Mouse (Mus musculus) stomach, embryonic 15.5 days (tissue): Measurements from ENCODE around the gene Fez2. TPM values are rescaled to one million over a fixed set of nuclear protein-coding genes. Genes with fewer than 3 reads are reported as not detected.

Experiments used
- ATAC-seq: fragments of 200-750 bp; cut with Nextera tagmentation; 2 replicates; pipeline ENCODE4 v1.8.0; 2017; ENCODE audit warnings: low read depth, moderate number of reproducible peaks, moderate TSS enrichment; ENCODE audit not compliant: insufficient read depth, low FRiP score
- H3K27ac ChIP-seq: fragments of 300-500 bp; sonication (generic); 2 replicates; pipeline ENCODE4 v1.5.1; 2015; ENCODE audit warnings: mild to moderate bottlenecking, inconsistent platforms
- H3K27me3 ChIP-seq: fragments of 300-500 bp; sonication (generic); replicated peaks from 2 replicates; pipeline ENCODE4 v1.6.1; 2015; ENCODE audit warnings: inconsistent platforms
- H3K36me3 ChIP-seq: fragments of 300-500 bp; sonication (generic); 2 replicates; pipeline ENCODE4 v1.6.1; 2015; ENCODE audit warnings: inconsistent platforms
- H3K4me1 ChIP-seq: fragments of 300-500 bp; sonication (generic); 2 replicates; pipeline ENCODE4 v1.6.1; 2015; ENCODE audit warnings: inconsistent platforms
- H3K4me2 ChIP-seq: fragments of 300-500 bp; sonication (generic); 2 replicates; pipeline ENCODE4 v1.6.1; 2015; ENCODE audit warnings: mild to moderate bottlenecking, inconsistent platforms
- H3K4me3 ChIP-seq: fragments of 300-500 bp; sonication (generic); replicated peaks from 2 replicates; pipeline ENCODE4 v1.5.1; 2015; ENCODE audit warnings: inconsistent platforms
- H3K9ac ChIP-seq: fragments of 300-500 bp; sonication (generic); 2 replicates; pipeline ENCODE4 v1.6.1; 2015; ENCODE audit warnings: inconsistent platforms
- H3K9me3 ChIP-seq: fragments of 300-500 bp; sonication (generic); 2 replicates; pipeline ENCODE4 v1.6.1; 2016; ENCODE audit warnings: inconsistent platforms
- WGBS: fragments of 180-500 bp; shearing (Covaris S2); methylation state at CpG from one replicate; pipeline ENCODE4 v1.1.7; 2015; 5-methylcytosine and 5-hydroxymethylcytosine counted together
- polyA plus RNA-seq: library from polyadenylated mRNA; unstranded; fragments of >200 nt; fragmentation: Nextera tagmentation; extraction: Ambion mirVana; gene quantifications from 2 replicates; pipeline ENCODE4 v1.2.1, GENCODE M21; 2015

Fez2 gene
- polyA plus RNA-seq, 1 experiment from 2014 or later: 39.6 TPM

DNA sequence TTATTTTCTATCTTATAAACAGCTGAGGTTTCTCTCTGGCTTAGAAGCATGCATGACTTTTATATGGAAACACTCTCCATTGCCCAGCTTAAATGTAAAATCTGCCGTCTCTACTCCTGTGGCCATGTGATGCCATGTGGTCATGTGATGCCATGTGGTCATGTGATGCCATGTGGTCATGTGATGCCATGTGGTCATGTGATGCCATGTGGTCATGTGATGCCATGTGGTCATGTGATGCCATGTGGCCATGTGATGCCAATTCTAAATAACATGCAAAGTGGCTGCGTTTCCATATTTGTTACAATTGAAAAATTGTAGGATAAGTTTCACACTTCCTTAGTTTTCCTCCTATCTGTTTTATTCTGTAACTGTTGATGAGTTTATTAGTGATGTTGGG is 22.8 kb upstream of the Fez2 start:
- ATAC-seq: no peak
- H3K4me1 ChIP-seq: no peaks in the 10 kb centered on the region
- H3K27ac ChIP-seq: no peak overlapping the region
- no peaks in the 10 kb centered on the region for H3K36me3 ChIP-seq
- H3K4me3 ChIP-seq: no peak overlapping the region
- 85% methylated on average over 2 of the region's 2 CpGs for WGBS
- no peaks in the 10 kb centered on the region for H3K9me3 ChIP-seq
- no peak overlapping the region for H3K9ac ChIP-seq
- no peak overlapping the region for H3K4me2 ChIP-seq
- no peaks in the 10 kb centered on the region for H3K27me3 ChIP-seq

DNA sequence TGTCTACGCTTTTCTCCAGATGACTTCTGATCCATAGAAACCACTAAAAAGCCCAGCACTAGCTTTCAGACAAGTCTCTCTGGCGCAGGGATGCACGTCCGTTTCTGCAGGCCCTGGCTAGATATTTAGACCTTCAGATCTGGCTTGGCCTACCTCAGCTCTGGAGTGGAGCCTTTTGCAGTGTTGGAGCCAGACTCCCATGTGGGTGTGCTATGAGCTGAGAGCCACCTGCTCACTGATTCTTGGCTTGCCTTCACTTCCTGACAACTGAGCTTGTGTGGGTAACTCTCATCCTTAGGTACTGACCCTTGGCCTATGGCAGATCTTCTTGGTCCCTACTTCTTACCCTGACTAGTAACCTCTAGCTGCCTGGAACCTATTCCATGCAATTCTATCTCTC is 19.2 kb upstream of the Fez2 start:
- Histone ChIP-seq H3K4me3 (no peak overlapping the region), H3K9me3 (no peaks in the 10 kb centered on the region), H3K27me3 (no peaks in the 10 kb centered on the region), H3K9ac (no peak overlapping the region), H3K27ac (no peak overlapping the region), H3K36me3 (no peaks in the 10 kb centered on the region), H3K4me2 (no peak overlapping the region), H3K4me1 (no peaks in the 10 kb centered on the region)
- 88% methylated on average over 4 of the region's 4 CpGs for WGBS
- ATAC-seq: no peak

GRCm38 (mm10) chr17:78435661-78436060 is 17.7 kb upstream of the Fez2 start:
- Histone ChIP-seq H3K9me3 (no peaks in the 10 kb centered on the region), H3K4me1 (no peaks in the 10 kb centered on the region), H3K9ac (no peak overlapping the region), H3K27ac (no peak overlapping the region), H3K4me2 (no peak overlapping the region), H3K36me3 (no peaks in the 10 kb centered on the region), H3K27me3 (no peaks in the 10 kb centered on the region), H3K4me3 (no peak overlapping the region)
- no peak for ATAC-seq
- WGBS: 77% methylated on average over 6 of the region's 6 CpGs

DNA sequence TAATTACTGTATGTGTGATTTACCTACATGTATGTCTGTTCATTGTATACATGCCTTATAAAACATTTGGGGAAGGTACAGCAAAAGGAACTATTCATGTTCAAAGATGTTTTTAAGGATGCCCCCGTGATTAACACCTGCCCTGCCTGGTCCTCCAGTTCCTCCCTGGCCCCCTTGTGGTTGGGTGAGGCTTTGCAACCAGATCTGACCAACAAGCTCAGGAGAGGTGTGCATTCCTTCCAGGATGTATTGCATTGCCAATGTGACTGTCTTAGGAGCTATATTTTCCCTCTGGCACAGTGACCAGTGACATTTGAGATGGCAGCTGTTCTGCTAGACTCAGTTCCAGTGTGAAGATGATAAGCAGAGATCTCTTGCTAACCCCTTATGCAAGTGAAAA is 16.8 kb upstream of the Fez2 start:
- H3K4me1 ChIP-seq: no peaks in the 10 kb centered on the region
- ATAC-seq: no peak
- no peak overlapping the region for H3K4me2 ChIP-seq
- H3K27ac ChIP-seq: no peak overlapping the region
- H3K9ac ChIP-seq: no peak overlapping the region
- H3K4me3 ChIP-seq: no peak overlapping the region
- H3K27me3 ChIP-seq: no peaks in the 10 kb centered on the region
- no peaks in the 10 kb centered on the region for H3K9me3 ChIP-seq
- H3K36me3 ChIP-seq: no peaks in the 10 kb centered on the region
- WGBS: 24% methylated on average over 1 of the region's 1 CpGs

DNA sequence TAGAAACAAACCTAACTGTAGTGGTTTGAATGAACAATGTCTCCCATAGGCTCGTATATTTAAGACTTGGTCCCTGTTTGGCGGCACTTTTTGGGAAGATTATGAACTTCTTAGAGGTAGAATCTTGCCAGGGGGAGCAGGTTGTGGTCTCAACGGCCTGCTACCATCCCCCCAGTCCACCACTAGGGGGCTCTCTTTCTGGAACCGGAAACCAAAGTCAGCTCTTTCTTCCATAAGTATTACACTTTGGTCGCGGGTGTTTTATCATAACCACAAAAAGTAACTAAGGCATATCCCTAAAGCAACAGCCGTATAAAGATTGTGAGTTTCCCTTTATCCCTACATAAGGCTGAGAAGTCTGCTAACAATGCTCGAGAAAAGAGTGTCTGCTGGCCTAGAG is 12.4 kb upstream of the Fez2 start:
- H3K4me1 ChIP-seq: no peaks in the 10 kb centered on the region
- H3K9ac ChIP-seq: no peak overlapping the region
- no peaks in the 10 kb centered on the region for H3K36me3 ChIP-seq
- H3K27me3 ChIP-seq: no peaks in the 10 kb centered on the region
- H3K4me3 ChIP-seq: no peak overlapping the region
- 67% methylated on average over 8 of the region's 8 CpGs for WGBS
- no peak for ATAC-seq
- H3K4me2 ChIP-seq: no peak overlapping the region
- H3K9me3 ChIP-seq: no peaks in the 10 kb centered on the region
- no peak overlapping the region for H3K27ac ChIP-seq

DNA sequence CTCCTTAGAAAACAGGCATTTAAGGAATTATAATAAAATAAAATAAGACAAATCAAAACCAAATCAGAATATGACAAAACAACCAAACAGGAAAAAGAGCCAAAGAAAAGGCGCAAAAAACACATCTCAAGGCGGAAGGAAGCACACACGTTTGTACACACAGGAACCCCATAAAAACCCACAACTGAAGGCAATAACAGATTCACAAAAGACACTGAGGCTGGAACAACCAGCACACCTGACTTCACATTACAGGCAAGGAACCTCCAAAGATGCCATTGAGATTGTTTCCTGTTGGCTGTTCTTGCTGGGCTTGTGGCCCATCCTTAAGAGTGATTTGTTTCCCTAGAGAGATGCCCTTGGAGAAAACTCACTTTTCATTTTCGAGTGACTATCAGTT is 11.1 kb upstream of the Fez2 start:
- no peak overlapping the region for H3K4me2 ChIP-seq
- no peaks in the 10 kb centered on the region for H3K36me3 ChIP-seq
- no peak for ATAC-seq
- no peak overlapping the region for H3K9ac ChIP-seq
- WGBS: 84% methylated on average over 4 of the region's 4 CpGs
- no peak overlapping the region for H3K27ac ChIP-seq
- H3K9me3 ChIP-seq: no peaks in the 10 kb centered on the region
- no peaks in the 10 kb centered on the region for H3K27me3 ChIP-seq
- H3K4me3 ChIP-seq: no peak overlapping the region
- no peaks in the 10 kb centered on the region for H3K4me1 ChIP-seq

DNA sequence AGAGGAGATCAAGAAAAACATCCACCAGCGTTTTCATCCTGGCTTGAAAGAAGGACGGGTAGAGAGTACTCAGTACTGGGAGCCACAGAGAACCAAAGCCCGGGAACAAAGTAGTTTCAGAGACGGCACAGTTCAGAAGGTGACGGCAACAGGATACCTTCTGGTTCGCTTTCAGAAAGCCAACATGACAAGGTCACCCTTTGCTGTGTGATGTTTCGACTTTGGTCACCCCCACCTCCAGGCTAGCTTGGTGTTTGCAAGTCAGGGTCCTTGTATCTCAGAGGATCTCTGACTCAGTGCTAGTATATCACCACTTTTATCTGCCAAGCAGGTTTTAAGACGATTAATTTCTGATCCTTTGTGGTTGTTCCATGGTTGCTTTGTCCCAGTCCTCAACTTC is 7.1 kb upstream of the Fez2 start:
- Histone ChIP-seq H3K9me3 (no peaks in the 10 kb centered on the region), H3K27me3 (no peaks in the 10 kb centered on the region), H3K4me2 (no peak overlapping the region), H3K4me1 (no peaks in the 10 kb centered on the region), H3K4me3 (no peak overlapping the region), H3K9ac (no peak overlapping the region), H3K36me3 (no peaks in the 10 kb centered on the region), H3K27ac (no peak overlapping the region)
- WGBS: 78% methylated on average over 8 of the region's 8 CpGs
- ATAC-seq: no peak

GRCm38 (mm10) chr17:78419216-78419615 is 1.3 kb upstream of the Fez2 start:
- 79% methylated on average over 4 of the region's 4 CpGs for WGBS
- no peak overlapping the region for H3K27ac ChIP-seq
- no peaks in the 10 kb centered on the region for H3K9me3 ChIP-seq
- peaks cover 3% of the 10 kb centered on the region; the same call in 1 of the 2 replicates for H3K4me1 ChIP-seq
- H3K36me3 ChIP-seq: no peaks in the 10 kb centered on the region
- H3K27me3 ChIP-seq: no peaks in the 10 kb centered on the region
- no peak overlapping the region for H3K4me2 ChIP-seq
- ATAC-seq: no peak
- H3K9ac ChIP-seq: no peak overlapping the region
- H3K4me3 ChIP-seq: no peak overlapping the region

DNA sequence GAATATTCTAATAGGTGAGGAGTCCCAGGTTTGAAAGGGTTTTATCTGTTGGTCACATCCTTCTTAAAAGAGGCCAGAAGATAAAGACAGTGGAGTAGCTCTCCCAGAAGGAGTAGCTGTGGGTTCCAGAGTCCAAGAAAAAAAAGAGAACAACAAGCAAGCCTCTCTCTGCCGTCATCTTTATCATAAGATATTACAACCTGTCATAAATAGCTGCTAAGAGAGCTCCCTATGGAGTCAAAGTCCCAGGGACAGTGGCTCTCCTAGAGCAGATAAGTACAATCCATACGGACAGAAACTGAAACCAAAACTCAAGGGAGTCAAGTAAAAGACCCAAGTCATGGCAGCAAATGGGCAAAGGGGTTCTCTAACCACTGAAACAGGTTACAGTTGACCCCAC is 2.7 kb downstream of the Fez2 start:
- WGBS: 63% methylated on average over 2 of the region's 2 CpGs
- H3K27ac ChIP-seq: 0 out of 2 replicates have a peak overlapping the region, but pooled peaks have one; percentile 21
- H3K9ac ChIP-seq: no peak overlapping the region
- no peak overlapping the region for H3K4me3 ChIP-seq
- no peaks in the 10 kb centered on the region for H3K36me3 ChIP-seq
- no peak overlapping the region for H3K4me2 ChIP-seq
- H3K9me3 ChIP-seq: no peaks in the 10 kb centered on the region
- peaks cover 3% of the 10 kb centered on the region; the same call in 1 of the 2 replicates for H3K4me1 ChIP-seq
- ATAC-seq: no peak
- H3K27me3 ChIP-seq: no peaks in the 10 kb centered on the region

- H3K4me3 ChIP-seq: no peak overlapping the region
- H3K4me1 ChIP-seq: no peaks in the 10 kb centered on the region
- 71% methylated on average over 2 of the region's 2 CpGs for WGBS
- H3K9ac ChIP-seq: no peak overlapping the region
- no peaks in the 10 kb centered on the region for H3K36me3 ChIP-seq
- H3K4me2 ChIP-seq: no peak overlapping the region
- no peaks in the 10 kb centered on the region for H3K9me3 ChIP-seq
- no peak for ATAC-seq
- no peak overlapping the region for H3K27ac ChIP-seq
- no peaks in the 10 kb centered on the region for H3K27me3 ChIP-seq
Observed at GRCm38 (mm10) chr17:78409900-78410299, 8.1 kb downstream of the Fez2 start.

DNA sequence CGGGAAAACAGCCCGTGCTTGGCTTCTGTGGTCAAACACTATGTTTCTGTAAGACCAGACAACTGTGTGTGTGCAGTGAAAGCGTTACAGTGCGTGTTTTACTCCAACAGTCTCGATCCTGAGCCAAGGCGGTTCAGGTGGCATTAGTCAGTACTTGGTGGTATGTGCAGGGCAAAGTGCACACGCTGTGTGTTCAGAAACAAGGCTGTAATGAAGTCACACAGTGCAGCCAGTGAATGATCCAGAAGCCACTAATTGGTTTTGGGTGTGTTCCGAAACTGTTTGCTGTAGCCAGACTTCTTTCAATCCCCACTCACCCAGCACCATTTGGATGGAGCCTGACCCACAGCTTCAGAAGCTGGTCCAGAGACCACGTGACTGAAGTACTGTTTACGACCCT is 9.6 kb downstream of the Fez2 start:
- Histone ChIP-seq H3K9me3 (no peaks in the 10 kb centered on the region), H3K27me3 (no peaks in the 10 kb centered on the region), H3K36me3 (peaks cover 4% of the 10 kb centered on the region; the same call in 1 of the 2 replicates), H3K4me1 (no peaks in the 10 kb centered on the region), H3K4me3 (no peak overlapping the region), H3K27ac (no peak overlapping the region), H3K9ac (no peak overlapping the region), H3K4me2 (no peak overlapping the region)
- ATAC-seq: 0 out of 2 replicates have a peak, but pooled peaks have one; percentile 39
- WGBS: 76% methylated on average over 10 of the region's 10 CpGs

DNA sequence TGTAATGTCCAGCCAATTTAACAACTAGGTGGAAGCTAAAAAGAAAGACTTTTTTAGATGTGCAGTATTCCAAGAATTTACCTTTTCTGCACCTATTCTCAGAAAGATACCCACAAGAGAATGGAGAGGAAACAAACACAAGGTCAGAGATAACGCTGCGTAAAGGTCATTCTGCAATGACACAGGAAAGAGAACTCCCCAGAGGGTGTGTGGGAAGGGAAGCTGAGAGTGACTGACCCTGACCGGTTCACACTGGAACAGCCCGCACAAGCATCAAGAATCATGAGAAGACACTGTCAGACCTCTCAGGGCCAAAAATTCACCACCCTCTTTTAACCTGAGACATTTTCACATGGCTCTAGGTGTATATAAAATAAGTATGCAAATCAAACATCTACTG is 10.4 kb downstream of the Fez2 start:
- no peak for ATAC-seq
- Histone ChIP-seq H3K36me3 (peaks cover 4% of the 10 kb centered on the region; the same call in 1 of the 2 replicates), H3K9ac (no peak overlapping the region), H3K27me3 (no peaks in the 10 kb centered on the region), H3K4me1 (no peaks in the 10 kb centered on the region), H3K27ac (no peak overlapping the region), H3K4me3 (no peak overlapping the region), H3K9me3 (no peaks in the 10 kb centered on the region), H3K4me2 (no peak overlapping the region)
- 65% methylated on average over 4 of the region's 4 CpGs for WGBS

- Histone ChIP-seq H3K4me3 (no peak overlapping the region), H3K4me2 (no peak overlapping the region), H3K4me1 (no peaks in the 10 kb centered on the region), H3K36me3 (peaks cover 4% of the 10 kb centered on the region; the same call in 1 of the 2 replicates), H3K9ac (no peak overlapping the region), H3K27me3 (no peaks in the 10 kb centered on the region), H3K27ac (peak overlapping the region; percentile 51), H3K9me3 (no peaks in the 10 kb centered on the region)
- WGBS: 86% methylated on average over 10 of the region's 10 CpGs
- no peak for ATAC-seq
Observed at GRCm38 (mm10) chr17:78406854-78407253, 11.1 kb downstream of the Fez2 start.
